Mouse (Mus musculus): ENCODE measurements at regions not wholly inside any gene's neighbourhood (a gene's known extent, or its start where the extent isn't known, plus 50 kb on each side); places are given as distances from the start of the nearest gene placed in this dataset.

GRCm38 (mm10) chr2:171487284-171487683 is 556.0 kb downstream of the Cbln4 start:
- TF ChIP-seq CTCF (IDR thresholded peaks at IDR 0.05; ENCODE audit: borderline replicate concordance, insufficient read depth, low read length) (no peak), POLR2A (IDR thresholded peaks at IDR 0.05; ENCODE audit: low read depth, low read length) (no peak)
